Mouse (Mus musculus) CH12.LX (cell line): Measurements from ENCODE around the gene Zfp729b. TPM values are rescaled to one million over a fixed set of nuclear protein-coding genes. Genes with fewer than 3 reads are reported as not detected.

Source experiments
- DNase-seq: peaks from one replicate; pipeline ENCODE4 v3.0.0-alpha.2; 2013; ENCODE audit errors: extremely low read depth
- H3K27ac ChIP-seq: 2 replicates; pipeline ENCODE4 v1.5.1; 2012; ENCODE audit warnings: low read depth, mild to moderate bottlenecking, control low read depth, moderate library complexity; ENCODE audit not compliant: insufficient read depth
- H3K27me3 ChIP-seq: replicated peaks from 2 replicates; pipeline ENCODE3; 2012; ENCODE audit warnings: inconsistent platforms
- H3K36me3 ChIP-seq, 2 experiments: replicated peaks in 1 of 2; 2 replicates each; pipeline versions ENCODE3 to v1.6.1; 2012; ENCODE audit warnings: inconsistent platforms in 1 of 2, low read length in 1 of 2, mild to moderate bottlenecking in 1 of 2, mixed read lengths in 1 of 2, moderate library complexity in 1 of 2; ENCODE audit not compliant: control insufficient read depth in 1 of 2, insufficient read depth in 1 of 2
- H3K4me1 ChIP-seq, 2 experiments: 2 replicates each; pipeline ENCODE4 v1.6.1; 2012; ENCODE audit warnings: inconsistent platforms in 1 of 2, moderate library complexity in 1 of 2; ENCODE audit not compliant: insufficient read depth in 2 of 2, control insufficient read depth in 1 of 2
- H3K4me2 ChIP-seq: 2 replicates; pipeline ENCODE4 v1.6.1; 2012; ENCODE audit warnings: low read depth, mild to moderate bottlenecking, control low read depth; ENCODE audit not compliant: poor library complexity, insufficient read depth, severe bottlenecking
- H3K4me3 ChIP-seq, 3 experiments: fragments of 150-350 bp in 1 of 3; sonication (generic) in 1 of 3; replicated peaks in 1 of 3; 2 replicates each; pipeline versions ENCODE3 to v1.5.1; 2011 to 2012; ENCODE audit warnings: low read depth in 2 of 3, low read length in 2 of 3, mild to moderate bottlenecking in 2 of 3, moderate library complexity in 2 of 3, control low read depth in 1 of 3, improper control_type of control experiment in 1 of 3, inconsistent platforms in 1 of 3, mixed read lengths in 1 of 3; ENCODE audit not compliant: poor library complexity in 1 of 3
- H3K79me2 ChIP-seq: replicated peaks from 2 replicates; pipeline ENCODE4 v1.6.1; 2012; ENCODE audit warnings: mild to moderate bottlenecking, moderate library complexity; ENCODE audit not compliant: control insufficient read depth, poor library complexity, insufficient read depth, severe bottlenecking; ENCODE audit errors: extremely low read depth
- H3K9ac ChIP-seq: 2 replicates; pipeline ENCODE4 v1.6.1; 2012; ENCODE audit warnings: low read depth, mild to moderate bottlenecking, control low read depth, moderate library complexity; ENCODE audit not compliant: insufficient read depth
- H3K9me3 ChIP-seq: replicated peaks from 2 replicates; pipeline ENCODE3; 2012; ENCODE audit warnings: low read length, inconsistent platforms, mixed read lengths
- BHLHE40 ChIP-seq: IDR thresholded peaks from 2 replicates; pipeline ENCODE4 v1.6.1; 2011; ENCODE audit warnings: mild to moderate bottlenecking, low read depth, low read length, improper control_type of control experiment
- CHD2 ChIP-seq: IDR thresholded peaks from 2 replicates; pipeline ENCODE4 v1.6.1; 2011; ENCODE audit warnings: low read length, improper control_type of control experiment
- CTCF ChIP-seq, 2 experiments: IDR thresholded peaks in 1 of 2; conservative IDR thresholded peaks in 1 of 2; 2 replicates each; pipeline ENCODE4 v1.5.1; 2011 to 2012; ENCODE audit warnings: low read depth in 2 of 2, low read length in 2 of 2, improper control_type of control experiment in 1 of 2, inconsistent platforms in 1 of 2, mild to moderate bottlenecking in 1 of 2, moderate library complexity in 1 of 2
- E2F4 ChIP-seq: IDR thresholded peaks from 2 replicates; pipeline ENCODE4 v1.6.1; 2011; ENCODE audit warnings: low read depth, low read length, improper control_type of control experiment; ENCODE audit not compliant: insufficient replicate concordance
- ELF1 ChIP-seq: IDR thresholded peaks from 2 replicates; pipeline ENCODE4 v1.6.1; 2014; ENCODE audit warnings: low read depth, mild to moderate bottlenecking, inconsistent platforms, low read length, improper control_type of control experiment
- EP300 ChIP-seq: IDR thresholded peaks from 2 replicates; pipeline ENCODE4 v1.6.1; 2011; ENCODE audit warnings: low read length, improper control_type of control experiment
- ETS1 ChIP-seq: conservative IDR thresholded peaks from 2 replicates; pipeline ENCODE4 v1.6.1; 2012; ENCODE audit warnings: low read depth, mild to moderate bottlenecking, inconsistent platforms, low read length, improper control_type of control experiment, moderate library complexity
- GABPA ChIP-seq: IDR thresholded peaks from 2 replicates; pipeline ENCODE4 v1.6.1; 2012; ENCODE audit warnings: low read depth, low read length, improper control_type of control experiment, inconsistent platforms; ENCODE audit not compliant: insufficient replicate concordance
- HCFC1 ChIP-seq: IDR thresholded peaks from 2 replicates; pipeline ENCODE4 v1.6.1; 2012; ENCODE audit warnings: low read depth, mild to moderate bottlenecking, inconsistent platforms, low read length, improper control_type of control experiment
- JUND ChIP-seq: conservative IDR thresholded peaks from 2 replicates; pipeline ENCODE4 v1.6.1; 2011; ENCODE audit warnings: low read depth, low read length, improper control_type of control experiment
- MAFK ChIP-seq: IDR thresholded peaks from 2 replicates; pipeline ENCODE4 v1.6.1; 2011; ENCODE audit warnings: low read length, improper control_type of control experiment; ENCODE audit not compliant: insufficient replicate concordance
- MAX ChIP-seq: IDR thresholded peaks from 2 replicates; pipeline ENCODE4 v1.6.1; 2011; ENCODE audit warnings: low read length, improper control_type of control experiment
- MAZ ChIP-seq: IDR thresholded peaks from 2 replicates; pipeline ENCODE4 v1.6.1; 2012; ENCODE audit warnings: low read depth, mild to moderate bottlenecking, inconsistent platforms, low read length, improper control_type of control experiment, moderate library complexity
- MEF2A ChIP-seq: IDR thresholded peaks from 2 replicates; pipeline ENCODE4 v1.6.1; 2014; ENCODE audit warnings: low read depth, mild to moderate bottlenecking, inconsistent platforms, low read length, improper control_type of control experiment, borderline replicate concordance
- MYC ChIP-seq: IDR thresholded peaks from 2 replicates; pipeline ENCODE4 v1.6.1; 2011; ENCODE audit warnings: low read depth, mild to moderate bottlenecking, improper control_type of control experiment, low read length
- NELFE ChIP-seq: IDR thresholded peaks from 2 replicates; pipeline ENCODE4 v1.6.1; 2011; ENCODE audit warnings: low read depth, low read length, improper control_type of control experiment
- NRF1 ChIP-seq: IDR thresholded peaks from 2 replicates; pipeline ENCODE4 v1.6.1; 2014; ENCODE audit warnings: low read depth, mild to moderate bottlenecking, inconsistent platforms, low read length, improper control_type of control experiment, moderate library complexity
- PAX5 ChIP-seq: IDR thresholded peaks from 2 replicates; pipeline ENCODE4 v1.6.1; 2012; ENCODE audit warnings: low read length, inconsistent platforms, mixed read lengths
- POLR2A ChIP-seq: IDR thresholded peaks from 2 replicates; pipeline ENCODE4 v1.6.1; 2011; ENCODE audit warnings: low read depth, mild to moderate bottlenecking, improper control_type of control experiment, low read length
- POLR2AphosphoS2 ChIP-seq: IDR thresholded peaks from 2 replicates; pipeline ENCODE4 v1.6.1; 2011; ENCODE audit warnings: low read depth, low read length, improper control_type of control experiment
- RCOR1 ChIP-seq: conservative IDR thresholded peaks from 2 replicates; pipeline ENCODE4 v1.6.1; 2012; ENCODE audit warnings: low read depth, mild to moderate bottlenecking, inconsistent platforms, low read length, improper control_type of control experiment
- TBP ChIP-seq: conservative IDR thresholded peaks from 2 replicates; pipeline ENCODE4 v1.6.1; 2011; ENCODE audit warnings: low read depth, low read length, improper control_type of control experiment
- TCF12 ChIP-seq: IDR thresholded peaks from 2 replicates; pipeline ENCODE4 v1.6.1; 2014; ENCODE audit warnings: low read depth, mild to moderate bottlenecking, inconsistent platforms, low read length, improper control_type of control experiment
- UBTF ChIP-seq: IDR thresholded peaks from 2 replicates; pipeline ENCODE4 v1.6.1; 2012; ENCODE audit warnings: low read depth, mild to moderate bottlenecking, inconsistent platforms, low read length, improper control_type of control experiment, moderate library complexity
- USF1 ChIP-seq: IDR thresholded peaks from 2 replicates; pipeline ENCODE4 v1.6.1; 2014; ENCODE audit warnings: low read depth, mild to moderate bottlenecking, inconsistent platforms, low read length, improper control_type of control experiment
- ZC3H11A ChIP-seq: IDR thresholded peaks from 2 replicates; pipeline ENCODE4 v1.6.1; 2012; ENCODE audit warnings: low read depth, mild to moderate bottlenecking, inconsistent platforms, low read length, improper control_type of control experiment
- ZKSCAN1 ChIP-seq: IDR thresholded peaks from 2 replicates; pipeline ENCODE4 v1.6.1; 2012; ENCODE audit warnings: low read depth, inconsistent platforms, low read length, improper control_type of control experiment, borderline replicate concordance
- ZMIZ1 ChIP-seq: IDR thresholded peaks from 2 replicates; pipeline ENCODE4 v1.6.1; 2012; ENCODE audit warnings: low read depth, mild to moderate bottlenecking, inconsistent platforms, low read length, improper control_type of control experiment
- ZNF384 ChIP-seq: IDR thresholded peaks from 2 replicates; pipeline ENCODE4 v1.6.1; 2012; ENCODE audit warnings: low read depth, low read length, improper control_type of control experiment, inconsistent platforms
- dilution Hi-C: fragments of 300-500 bp; cut with MboI; formaldehyde crosslinking; loops from 2 replicates; pipeline ENCODE4 v1.14.3; 2020; ENCODE audit warnings: low sequenced_read_pairs; ENCODE audit not compliant: extremely low pct_unique_long_range_greater_than_20kb, extremely low pct_ligation_motif_present
- in situ Hi-C: fragments of 300-500 bp; cut with MboI; formaldehyde crosslinking; loops from 3 replicates; pipeline ENCODE4 v1.14.3; 2019; ENCODE audit warnings: low sequenced_read_pairs, low pct_ligation_motif_present, low pct_unique_long_range_greater_than_20kb, mixed read lengths
- polyA plus RNA-seq: library from polyadenylated mRNA; unstranded; fragments of >175 nt; gene quantifications from 2 replicates; pipeline ENCODE4 v1.2.1, GENCODE M21; 2012; ENCODE audit warnings: low read depth; ENCODE audit not compliant: insufficient read length
- total RNA-seq, 2 experiments: library from RNA; depleted of rRNA; stranded (reverse); fragments of 300-350 nt in 1 of 2; fragments of >200 nt in 1 of 2; gene quantifications; 2 replicates each; pipeline ENCODE4 v1.2.3; 2012 to 2014

Gene Zfp729b
- total and polyA plus RNA-seq, 3 experiments, result 4.8 to 13.4 (median 6.5) TPM

DNA sequence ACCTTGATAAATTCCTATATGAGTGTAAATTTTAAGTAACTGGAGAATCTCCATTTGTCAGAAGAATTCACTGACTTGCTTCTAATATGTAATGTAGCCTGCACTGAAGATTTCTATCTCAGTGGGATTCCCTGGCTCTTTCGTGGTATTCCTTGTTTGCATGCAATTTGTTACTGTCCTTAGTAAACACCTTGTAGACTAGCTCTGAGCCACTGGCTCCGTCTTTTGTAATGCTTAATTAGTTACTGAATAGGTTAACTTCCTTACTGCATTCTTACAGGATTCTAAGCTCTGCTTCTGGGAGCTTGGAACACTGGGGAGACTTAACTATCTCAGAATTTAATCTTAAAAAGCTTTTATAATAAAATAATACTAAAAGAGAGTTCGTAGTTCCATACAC is 43.0 kb upstream of the Zfp729b start:
- Histone ChIP-seq H3K79me2 (no peaks in the 10 kb centered on the region), H3K36me3 (no peaks in the 10 kb centered on the region), H3K4me1 (peaks cover 0 to 10% of the 10 kb centered on the region in 2 experiments; a peak in 2 of 4 replicates), H3K4me2 (no peak overlapping the region), H3K27ac (no peak overlapping the region), H3K4me3 (no peak overlapping the region), H3K9ac (no peak overlapping the region), H3K9me3 (no peaks in the 10 kb centered on the region), H3K27me3 (no peaks in the 10 kb centered on the region)
- in situ Hi-C loops (no loop called here), dilution Hi-C loops (no loop called here)
- DNase-seq, result no peak
- TF ChIP-seq ELF1, result no peak
- TF ChIP-seq GABPA, result no peak
- no peak for TF ChIP-seq ZNF384
- no peak for TF ChIP-seq JUND
- no peak for TF ChIP-seq MEF2A
- no peak for TF ChIP-seq HCFC1
- TF ChIP-seq MAFK, result no peak
- no peak for TF ChIP-seq ZC3H11A
- TF ChIP-seq MAX, result no peak
- no peak for TF ChIP-seq E2F4
- no peak for TF ChIP-seq USF1
- TF ChIP-seq ZKSCAN1, result no peak
- TF ChIP-seq CHD2, result no peak
- no peak for TF ChIP-seq BHLHE40
- TF ChIP-seq TBP, result no peak

DNA sequence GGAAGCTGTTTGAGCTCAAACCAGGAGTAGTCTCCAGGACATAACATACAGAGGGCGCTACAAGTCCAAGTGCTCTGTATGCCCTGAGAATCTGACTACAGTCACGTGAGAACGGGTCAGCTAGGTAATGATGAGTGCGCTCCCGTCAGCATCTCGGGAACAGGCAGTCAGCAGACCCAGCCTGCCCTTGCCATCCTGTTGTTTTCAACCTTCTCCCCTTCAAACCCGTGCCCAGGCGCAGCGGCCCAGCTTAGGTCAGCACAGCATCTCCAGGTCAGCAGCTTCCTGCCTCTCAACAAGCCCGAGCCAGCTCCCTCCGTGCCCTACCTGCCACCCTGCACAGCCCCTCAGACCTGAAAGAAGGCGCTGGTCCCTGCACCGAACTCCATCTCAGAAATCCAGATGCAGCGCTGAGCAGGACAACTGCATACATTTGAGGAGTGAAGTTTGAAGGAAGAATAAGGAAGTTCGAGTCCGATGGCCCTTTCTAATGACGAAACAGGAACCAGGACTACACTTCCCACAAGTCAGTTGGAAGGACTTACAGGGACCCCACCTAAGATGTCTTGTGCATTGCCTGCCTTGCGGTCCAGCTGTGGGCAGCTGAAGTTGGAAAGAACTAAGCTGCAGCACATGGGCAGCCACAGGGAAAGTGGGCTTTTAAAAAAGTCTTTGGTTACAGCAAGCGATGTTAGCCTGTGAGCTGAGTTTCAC is 27.9 kb upstream of the Zfp729b start, which contains the start of the genes Gm49345 and Zfp729a:
Gene Gm49345 (minus strand): TSS at position 476 of the 714 bp plus-strand sequence.
Gene Zfp729a (minus strand): TSS at position 498 of the 714 bp plus-strand sequence.
- H3K27me3 ChIP-seq, result no peaks in the 10 kb centered on the region
- dilution Hi-C loops (no loop called here), in situ Hi-C loops (no loop called here)
- peak within 1 kb of the TSS; percentile 75 for H3K27ac ChIP-seq
- 0 out of 2 replicates have a peak, but pooled peaks cover 5% of the 10 kb centered on the region for H3K79me2 ChIP-seq
- H3K9me3 ChIP-seq, result no peaks in the 10 kb centered on the region
- peak within 1 kb of the TSS; percentile 40 for H3K4me2 ChIP-seq
- peaks cover 4% of the 10 kb centered on the region in 2 experiments for H3K36me3 ChIP-seq
- peaks cover 0 to 4% of the 10 kb centered on the region in 2 experiments; a peak in 1 of 4 replicates for H3K4me1 ChIP-seq
- peak within 1 kb of the TSS; percentile 98 for H3K9ac ChIP-seq
- peak within 1 kb of the TSS; percentile 64 to 100 (median 92) for H3K4me3 ChIP-seq
- peak; percentile 91 for DNase-seq
- TF ChIP-seq JUND, result no peak
- TF ChIP-seq MAZ, result no peak
- TF ChIP-seq BHLHE40, result peak; percentile 95
- TF ChIP-seq ZC3H11A, result no peak
- TF ChIP-seq CTCF (conservative IDR thresholded peaks at IDR 0.05 in 1 of 2, IDR thresholded peaks at IDR 0.05 in 1 of 2; ENCODE audit: low read depth in 2 of 2, low read length in 2 of 2), result peak; percentile 21 to 68; a peak in 3 of 4 replicates
- TF ChIP-seq ZMIZ1, result no peak
- TF ChIP-seq HCFC1, result peak; percentile 94
- peak; percentile 52; the same call in 1 of the 2 replicates for TF ChIP-seq ZNF384
- no peak for TF ChIP-seq RCOR1
- 0 out of 2 replicates have a peak, but pooled peaks have one; percentile 12 for TF ChIP-seq ETS1
- no peak for TF ChIP-seq PAX5
- no peak for TF ChIP-seq POLR2AphosphoS2
- TF ChIP-seq TBP, result peak; percentile 88
- TF ChIP-seq MAFK, result no peak
- no peak for TF ChIP-seq NELFE
- peak; percentile 66 for TF ChIP-seq POLR2A
- 0 out of 2 replicates have a peak, but pooled peaks have one; percentile 22 for TF ChIP-seq NRF1
- no peak for TF ChIP-seq UBTF
- TF ChIP-seq GABPA, result peak; percentile 49; the same call in 1 of the 2 replicates
- peak; percentile 52; the same call in 1 of the 2 replicates for TF ChIP-seq TCF12
- TF ChIP-seq MYC, result peak; percentile 95
- TF ChIP-seq CHD2, result no peak
- TF ChIP-seq EP300, result no peak
- TF ChIP-seq MAX, result peak; percentile 98
- TF ChIP-seq ELF1, result peak; percentile 95
- TF ChIP-seq USF1, result peak; percentile 74
